Mouse (Mus musculus) neural tube, embryonic 11.5 days (tissue): ENCODE data around the gene Myo5a. TPM values are rescaled to one million over a fixed set of nuclear protein-coding genes. Genes with fewer than 3 reads are reported as not detected.

Experiments
- ATAC-seq: fragments of 200-750 bp; cut with Nextera tagmentation; 2 replicates; pipeline ENCODE4 v1.8.0; 2017; ENCODE audit warnings: moderate number of reproducible peaks, mild to moderate bottlenecking, moderate TSS enrichment, moderate library complexity; ENCODE audit not compliant: insufficient read depth, low FRiP score, low TSS enrichment
- DNase-seq: peaks from one replicate; pipeline ENCODE4 v3.0.0-alpha.2; 2015; ENCODE audit warnings: low spot score
- H3K27ac ChIP-seq: fragments of 300-500 bp; sonication (generic); 2 replicates; pipeline ENCODE4 v1.5.1; 2014; ENCODE audit warnings: low read depth, mild to moderate bottlenecking, low read length
- H3K27me3 ChIP-seq: fragments of 300-500 bp; sonication (generic); 2 replicates; pipeline ENCODE4 v1.6.1; 2014; ENCODE audit warnings: mild to moderate bottlenecking, low read length, mixed read lengths; ENCODE audit not compliant: control insufficient read depth, insufficient read depth
- H3K36me3 ChIP-seq: fragments of 300-500 bp; sonication (generic); 2 replicates; pipeline ENCODE4 v1.6.1; 2014; ENCODE audit warnings: mild to moderate bottlenecking, low read length, moderate library complexity, mixed read lengths; ENCODE audit not compliant: control insufficient read depth, insufficient read depth
- H3K4me1 ChIP-seq: fragments of 300-500 bp; sonication (generic); 2 replicates; pipeline ENCODE4 v1.6.1; 2014; ENCODE audit warnings: low read length, mixed read lengths; ENCODE audit not compliant: control insufficient read depth, insufficient read depth
- H3K4me2 ChIP-seq: fragments of 300-500 bp; sonication (generic); 2 replicates; pipeline ENCODE4 v1.6.1; 2014; ENCODE audit warnings: low read depth, mild to moderate bottlenecking, moderate library complexity
- H3K4me3 ChIP-seq: fragments of 300-500 bp; sonication (generic); 2 replicates; pipeline ENCODE4 v1.5.1; 2014; ENCODE audit warnings: low read depth, low read length
- H3K9ac ChIP-seq: fragments of 300-500 bp; sonication (generic); 2 replicates; pipeline ENCODE4 v1.6.1; 2014; ENCODE audit warnings: mild to moderate bottlenecking, low read length
- H3K9me3 ChIP-seq: fragments of 300-500 bp; sonication (generic); 2 replicates; pipeline ENCODE4 v1.6.1; 2016; ENCODE audit warnings: low read length; ENCODE audit not compliant: control insufficient read depth
- WGBS: fragments of 180-500 bp; shearing (Covaris S2); extraction: QIAGEN DNeasy Blood & Tissue Kit; methylation state at CpG from one replicate; pipeline ENCODE4 v1.1.7; 2014; 5-methylcytosine and 5-hydroxymethylcytosine counted together
- polyA plus RNA-seq: library from polyadenylated mRNA; unstranded; fragments of >200 nt; fragmentation: Nextera tagmentation; extraction: Ambion mirVana; gene quantifications from 2 replicates; pipeline ENCODE4 v1.2.1, GENCODE M21; 2014

Gene Myo5a
- polyA plus RNA-seq, 1 experiment from 2014 or later = 35.3 TPM

GRCm38 (mm10) chr9:75232860-75233259 lies 162.0 kb downstream of the Myo5a start:
- Histone ChIP-seq H3K27me3 (peaks cover 23% of the 10 kb centered on the region), H3K9me3 (no peaks in the 10 kb centered on the region), H3K27ac (no peak overlapping the region), H3K36me3 (no peaks in the 10 kb centered on the region), H3K4me2 (no peak overlapping the region), H3K4me3 (no peak overlapping the region), H3K4me1 (peaks cover 6% of the 10 kb centered on the region), H3K9ac (no peak overlapping the region)
- DNase-seq (no peak), ATAC-seq (no peak)
- 20% methylated on average over 8 of the region's 8 CpGs for WGBS

- no peaks in the 10 kb centered on the region for H3K36me3 ChIP-seq
- H3K4me2 ChIP-seq = no peak overlapping the region
- no peak overlapping the region for H3K27ac ChIP-seq
- H3K4me1 ChIP-seq = peaks cover 6% of the 10 kb centered on the region
- ATAC-seq (no peak), DNase-seq (no peak)
- no peaks in the 10 kb centered on the region for H3K9me3 ChIP-seq
- no peak overlapping the region for H3K9ac ChIP-seq
- no peak overlapping the region for H3K4me3 ChIP-seq
- peaks cover 23% of the 10 kb centered on the region for H3K27me3 ChIP-seq
- 27% methylated on average over 7 of the region's 7 CpGs for WGBS
These were observed 163.5 kb downstream of the Myo5a start for GRCm38 (mm10) chr9:75234271-75234741.

GRCm38 (mm10) chr9:75234983-75235627 lies 164.3 kb downstream of the Myo5a start:
- ATAC-seq (no peak), DNase-seq (no peak)
- peaks cover 6% of the 10 kb centered on the region for H3K4me1 ChIP-seq
- no peak overlapping the region for H3K27ac ChIP-seq
- H3K36me3 ChIP-seq = no peaks in the 10 kb centered on the region
- H3K4me3 ChIP-seq = no peak overlapping the region
- H3K27me3 ChIP-seq = peaks cover 23% of the 10 kb centered on the region
- no peaks in the 10 kb centered on the region for H3K9me3 ChIP-seq
- no peak overlapping the region for H3K4me2 ChIP-seq
- WGBS = 79% methylated on average over 11 of the region's 12 CpGs
- no peak overlapping the region for H3K9ac ChIP-seq

GRCm38 (mm10) chr9:75235696-75236095 lies 164.9 kb downstream of the Myo5a start:
- H3K9ac ChIP-seq = no peak overlapping the region
- H3K4me3 ChIP-seq = no peak overlapping the region
- H3K4me2 ChIP-seq = no peak overlapping the region
- no peaks in the 10 kb centered on the region for H3K36me3 ChIP-seq
- peaks cover 6% of the 10 kb centered on the region for H3K4me1 ChIP-seq
- 77% methylated on average over 2 of the region's 2 CpGs for WGBS
- H3K27ac ChIP-seq = no peak overlapping the region
- DNase-seq = no peak
- no peaks in the 10 kb centered on the region for H3K9me3 ChIP-seq
- ATAC-seq = no peak
- H3K27me3 ChIP-seq = peaks cover 22% of the 10 kb centered on the region

GRCm38 (mm10) chr9:75236416-75237308 lies 165.8 kb downstream of the Myo5a start:
- Histone ChIP-seq H3K9ac (no peak overlapping the region), H3K27me3 (peaks cover 13% of the 10 kb centered on the region), H3K4me2 (no peak overlapping the region), H3K4me3 (no peak overlapping the region), H3K9me3 (no peaks in the 10 kb centered on the region), H3K4me1 (peaks cover 6% of the 10 kb centered on the region), H3K36me3 (no peaks in the 10 kb centered on the region), H3K27ac (no peak overlapping the region)
- no peak for DNase-seq
- no peak for ATAC-seq
- WGBS = 83% methylated on average over 12 of the region's 12 CpGs

- WGBS = 85% methylated on average over 3 of the region's 3 CpGs
These were observed 167.4 kb downstream of the Myo5a start for GRCm38 (mm10) chr9:75238179-75238578.

GRCm38 (mm10) chr9:75243052-75243451 lies 172.2 kb downstream of the Myo5a start:
- no peaks in the 10 kb centered on the region for H3K27me3 ChIP-seq
- H3K36me3 ChIP-seq = no peaks in the 10 kb centered on the region
- H3K4me1 ChIP-seq = 0 out of 2 replicates have a peak, but pooled peaks cover 3% of the 10 kb centered on the region
- ATAC-seq (no peak), DNase-seq (no peak)
- H3K27ac ChIP-seq = no peak overlapping the region
- no peak overlapping the region for H3K4me2 ChIP-seq
- no peak overlapping the region for H3K9ac ChIP-seq
- no peaks in the 10 kb centered on the region for H3K9me3 ChIP-seq
- 81% methylated on average over 6 of the region's 6 CpGs for WGBS
- no peak overlapping the region for H3K4me3 ChIP-seq

More at GRCm38 (mm10) chr9:75238179-75238578, 167.4 kb downstream of the Myo5a start:
- Histone ChIP-seq H3K27me3 (peaks cover under 1% of the 10 kb centered on the region), H3K9me3 (no peaks in the 10 kb centered on the region), H3K36me3 (no peaks in the 10 kb centered on the region), H3K27ac (no peak overlapping the region), H3K4me1 (no peaks in the 10 kb centered on the region), H3K4me3 (no peak overlapping the region), H3K9ac (no peak overlapping the region), H3K4me2 (no peak overlapping the region)
- ATAC-seq (no peak), DNase-seq (no peak)

GRCm38 (mm10) chr9:75243730-75244406 lies 173.1 kb downstream of the Myo5a start:
- H3K9me3 ChIP-seq = no peaks in the 10 kb centered on the region
- no peaks in the 10 kb centered on the region for H3K36me3 ChIP-seq
- ATAC-seq (no peak), DNase-seq (no peak)
- 49% methylated on average over 5 of the region's 5 CpGs for WGBS
- no peak overlapping the region for H3K4me2 ChIP-seq
- no peak overlapping the region for H3K9ac ChIP-seq
- H3K4me3 ChIP-seq = no peak overlapping the region
- no peak overlapping the region for H3K27ac ChIP-seq
- H3K27me3 ChIP-seq = no peaks in the 10 kb centered on the region
- H3K4me1 ChIP-seq = 0 out of 2 replicates have a peak, but pooled peaks cover 3% of the 10 kb centered on the region
